In the genomic region with DNA sequence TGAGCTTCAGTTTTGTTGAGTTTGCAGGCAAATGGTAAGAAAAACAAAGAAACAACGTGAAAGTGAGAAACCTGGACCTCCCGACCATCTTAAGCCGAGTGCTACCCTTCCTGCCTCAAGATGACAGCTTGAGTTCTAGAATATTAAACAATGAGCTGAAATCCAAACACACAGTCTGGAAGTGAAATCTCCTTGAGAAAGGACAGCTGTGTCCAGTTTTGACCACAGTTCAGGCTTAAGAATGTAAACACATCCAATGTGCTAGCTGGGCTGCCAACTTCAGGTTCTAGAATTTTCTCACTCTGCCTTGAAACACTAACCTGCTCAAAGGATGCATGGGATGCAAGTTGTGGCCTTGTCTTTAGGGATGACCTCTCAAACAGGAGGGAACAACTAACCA, we compare ENCODE assay signal across 27 mouse cellular contexts.
DNase-seq lines count a peak whose midpoint lies in the region; ATAC-seq and TF ChIP-seq lines count a peak whose summit lies in the region.
"Had no signal": no experiment of that assay in that cellular context is flagged by ENCODE, and none has a peak within 500 bp of the region (broad histone marks: within the 10 kb centered on the region; RNA-seq: fewer than 3 reads in every experiment).

No protein-coding gene starts in this region.

- ATAC-seq in lung, embryonic 16.5 days (ENCODE audit: low read depth): peak; percentile 86
- peak; percentile 35; the same call in 1 of the 2 replicates for ATAC-seq in stomach, postnatal 0 days (ENCODE audit: low FRiP score, low TSS enrichment)
- ATAC-seq in midbrain, embryonic 14.5 days (ENCODE audit: low FRiP score, low TSS enrichment): no peak
- ATAC-seq: activated CD4-positive, CD25-positive, alpha-beta regulatory T cell, adult 4 months; forebrain, postnatal 0 days; hindbrain, postnatal 0 days; midbrain, embryonic 13.5 days had no signal

- peak; percentile 11 to 17 for DNase-seq in kidney, postnatal 4 days
- DNase-seq in kidney, adult 9 months: no peak
- peak; percentile 21 for DNase-seq in lung, postnatal 25 days (ENCODE audit: low spot score)
- DNase-seq in stomach, postnatal 0 days (ENCODE audit: low spot score): no peak
- no peak for DNase-seq in layer of hippocampus, adult 9-11 months
- DNase-seq in midbrain, embryonic 14.5 days: no peak
- DNase-seq: adrenal gland, adult 2 months; adrenal gland, postnatal 36 days; B cell, adult 2 months; cerebellum, adult 18-20 months; cerebellum, postnatal 14 days; heart, postnatal 36 days; liver; right cerebral cortex, postnatal 25 days; thymus, postnatal 4 days had no signal

- H3K4me2 ChIP-seq in lung, embryonic 16.5 days (ENCODE audit: low read depth, low read length): no peak overlapping the region
- no peak overlapping the region for H3K4me2 ChIP-seq in stomach, postnatal 0 days (replicated peaks; ENCODE audit: low read depth)
- no peak overlapping the region for H3K4me2 ChIP-seq in midbrain, embryonic 14.5 days (ENCODE audit: low read length)
- H3K4me2 ChIP-seq: embryonic facial prominence, embryonic 15.5 days; forebrain, embryonic 12.5 days; hindbrain, embryonic 12.5 days; midbrain, embryonic 13.5 days had no signal

- no peak for TF ChIP-seq EP300 in stomach, postnatal 0 days (optimal IDR thresholded peaks at IDR 0.05)

- 24% methylated on average over 3 of the region's 3 CpGs for WGBS in lung, embryonic 16.5 days
- WGBS in stomach, postnatal 0 days: 28% methylated on average over 3 of the region's 3 CpGs
- 92% methylated on average over 3 of the region's 3 CpGs for WGBS in midbrain, embryonic 14.5 days

- no peak overlapping the region for H3K9ac ChIP-seq in lung, embryonic 16.5 days (ENCODE audit: low read length)
- H3K9ac ChIP-seq in stomach, postnatal 0 days (ENCODE audit: low read length): no peak overlapping the region
- no peak overlapping the region for H3K9ac ChIP-seq in midbrain, embryonic 14.5 days (replicated peaks; ENCODE audit: low read length)
- H3K9ac ChIP-seq: embryonic facial prominence, embryonic 15.5 days; forebrain, embryonic 12.5 days; forebrain, postnatal 0 days; hindbrain, embryonic 12.5 days; liver, embryonic 14.5 days; midbrain, embryonic 13.5 days had no signal

- H3K27ac ChIP-seq in lung, embryonic 16.5 days (ENCODE audit: low read length): peak overlapping the region; percentile 34; the same call in 1 of the 2 replicates
- H3K27ac ChIP-seq in stomach, postnatal 0 days (replicated peaks): 0 out of 2 replicates have a peak overlapping the region, but pooled peaks have one; percentile 49
- H3K27ac ChIP-seq in midbrain, embryonic 14.5 days (replicated peaks; ENCODE audit: low read depth, low read length): no peak overlapping the region
- H3K27ac ChIP-seq: embryonic facial prominence, embryonic 10.5 days; embryonic facial prominence, embryonic 15.5 days; forebrain, embryonic 12.5 days; heart, embryonic 10.5 days; hindbrain, embryonic 12.5 days; hindbrain, postnatal 0 days; liver, embryonic 14.5 days; macrophage; midbrain, embryonic 13.5 days had no signal

- no peaks in the 10 kb centered on the region for H3K27me3 ChIP-seq in lung, embryonic 16.5 days (ENCODE audit: control insufficient read depth, insufficient read depth, low read depth, low read length)
- H3K27me3 ChIP-seq in stomach, postnatal 0 days (ENCODE audit: control insufficient read depth, insufficient read depth, low read length): no peaks in the 10 kb centered on the region
- H3K27me3 ChIP-seq in midbrain, embryonic 14.5 days (ENCODE audit: control insufficient read depth, insufficient read depth, low read length): no peaks in the 10 kb centered on the region
- H3K27me3 ChIP-seq: embryonic facial prominence, embryonic 15.5 days; forebrain, embryonic 12.5 days; hindbrain, embryonic 12.5 days; midbrain, embryonic 13.5 days had no signal

- TF ChIP-seq CTCF in stomach, postnatal 0 days (IDR thresholded peaks at IDR 0.05; ENCODE audit: low read depth): no peak

- no peak overlapping the region for H3K4me3 ChIP-seq in lung, embryonic 16.5 days (ENCODE audit: low read length)
- no peak overlapping the region for H3K4me3 ChIP-seq in stomach, postnatal 0 days (ENCODE audit: low read depth, low read length)
- H3K4me3 ChIP-seq in midbrain, embryonic 14.5 days (replicated peaks; ENCODE audit: low read depth, low read length): no peak overlapping the region
- H3K4me3 ChIP-seq: embryonic facial prominence, embryonic 10.5 days; embryonic facial prominence, embryonic 15.5 days; forebrain, embryonic 12.5 days; heart, embryonic 10.5 days; hindbrain, embryonic 12.5 days; midbrain, embryonic 13.5 days had no signal

- H3K4me1 ChIP-seq in lung, embryonic 16.5 days (replicated peaks; ENCODE audit: control insufficient read depth, insufficient read depth, low read length): peaks cover 9% of the 10 kb centered on the region
- no peaks in the 10 kb centered on the region for H3K4me1 ChIP-seq in stomach, postnatal 0 days (replicated peaks; ENCODE audit: control insufficient read depth, insufficient read depth)
- no peaks in the 10 kb centered on the region for H3K4me1 ChIP-seq in midbrain, embryonic 14.5 days (ENCODE audit: control insufficient read depth, insufficient read depth, low read length)
- H3K4me1 ChIP-seq: embryonic facial prominence, embryonic 10.5 days; embryonic facial prominence, embryonic 15.5 days; hindbrain, embryonic 12.5 days; midbrain, embryonic 13.5 days had no signal

- H3K9me3 ChIP-seq in lung, embryonic 16.5 days (ENCODE audit: control insufficient read depth, low read length): no peaks in the 10 kb centered on the region
- no peaks in the 10 kb centered on the region for H3K9me3 ChIP-seq in stomach, postnatal 0 days (ENCODE audit: control insufficient read depth, low read length)
- H3K9me3 ChIP-seq in midbrain, embryonic 14.5 days (ENCODE audit: control insufficient read depth, low read length): peaks cover 3% of the 10 kb centered on the region; the same call in 1 of the 2 replicates
- H3K9me3 ChIP-seq: embryonic facial prominence, embryonic 10.5 days; embryonic facial prominence, embryonic 15.5 days; forebrain, embryonic 12.5 days; heart, embryonic 10.5 days; hindbrain, embryonic 12.5 days; midbrain, embryonic 13.5 days had no signal

- no peaks in the 10 kb centered on the region for H3K36me3 ChIP-seq in lung, embryonic 16.5 days (ENCODE audit: control insufficient read depth, insufficient read depth, low read length)
- no peaks in the 10 kb centered on the region for H3K36me3 ChIP-seq in stomach, postnatal 0 days (ENCODE audit: control insufficient read depth, insufficient read depth, low read length)
- H3K36me3 ChIP-seq in midbrain, embryonic 14.5 days (ENCODE audit: control insufficient read depth, insufficient read depth, low read length): no peaks in the 10 kb centered on the region
- H3K36me3 ChIP-seq: embryonic facial prominence, embryonic 10.5 days; embryonic facial prominence, embryonic 15.5 days; forebrain, embryonic 12.5 days; heart, embryonic 10.5 days; hindbrain, embryonic 12.5 days; midbrain, embryonic 13.5 days had no signal

Comparison
In these comparisons a context has a peak if more than half of its experiments do, and no peak if none do; other contexts are left out.
1. DNase-seq: peak in kidney, postnatal 4 days (2 of 2) and lung, postnatal 25 days (single experiment); none in kidney, adult 9 months (single experiment), stomach, postnatal 0 days (single experiment), layer of hippocampus, adult 9-11 months (single experiment) and midbrain, embryonic 14.5 days (single experiment).